Mouse (Mus musculus) liver, adult 2 months (tissue): ENCODE measurements at regions not wholly inside any gene's neighbourhood (a gene's known extent, or its start where the extent isn't known, plus 50 kb on each side); places are given as distances from the start of the nearest gene placed in this dataset.

Experiments used
- CTCF ChIP-seq: fragments of 200-500 bp; IDR thresholded peaks from 2 replicates; pipeline ENCODE4 v1.5.1; 2011; ENCODE audit warnings: low read depth, low read length, control low read depth
- POLR2A ChIP-seq: fragments of 200-500 bp; IDR thresholded peaks from 2 replicates; pipeline ENCODE4 v1.6.1; 2011; ENCODE audit warnings: low read length, control low read depth; ENCODE audit not compliant: insufficient read depth; ENCODE audit errors: extremely low read depth

- no peak for TF ChIP-seq POLR2A
- no peak for TF ChIP-seq CTCF
These were observed 146.8 kb downstream of the Vrk1 start for GRCm38 (mm10) chr12:106156837-106157236.
